Mouse (Mus musculus) spleen, adult 12 weeks (tissue): ENCODE results near the gene Gjb4.
A peak's percentile ranks its signal among the peaks of the same experiment; 100 is the strongest.

ENCODE experiments used
- DNase-seq: peaks from one replicate; pipeline ENCODE4 v3.0.0; 2022; ENCODE audit warnings: low spot score

Gene Gjb4

DNA sequence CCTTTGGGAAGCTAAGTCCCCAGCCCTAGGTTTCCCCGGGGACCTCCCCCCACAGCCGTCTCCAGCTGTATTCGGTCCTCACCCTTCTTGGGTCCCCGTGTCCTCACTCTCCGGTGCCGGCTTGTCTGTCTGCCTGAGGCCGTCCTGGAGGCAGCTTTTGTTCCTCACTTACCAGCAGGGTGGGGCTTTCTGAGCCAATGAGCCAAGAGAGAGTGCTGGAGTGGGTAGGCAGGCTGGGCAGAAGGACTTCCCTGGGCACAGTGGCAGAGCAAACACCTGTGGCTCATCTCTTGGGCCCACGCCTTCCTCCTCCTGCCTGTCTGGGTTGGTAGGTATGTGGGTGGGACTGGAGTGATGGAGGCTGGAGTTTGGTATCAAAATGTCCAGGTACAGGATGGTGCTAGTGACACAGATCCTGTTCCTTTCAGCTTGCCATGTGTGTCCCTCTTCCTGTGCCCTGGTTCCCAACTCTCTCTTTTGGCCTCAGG, at the start of gene Gjb4:
TSS of gene Gjb4 (minus strand) at position 131 of the 488 bp plus-strand sequence.
- no peak for DNase-seq

- DNase-seq: no peak
Measured at GRCm38 (mm10) chr4:127402614-127403013, 48.7 kb upstream of the Gjb4 start.

- no peak for DNase-seq
Measured at GRCm38 (mm10) chr4:127402166-127402565, 48.3 kb upstream of the Gjb4 start.

- no peak for DNase-seq
Measured at GRCm38 (mm10) chr4:127400165-127401145, 46.6 kb upstream of the Gjb4 start.

DNA sequence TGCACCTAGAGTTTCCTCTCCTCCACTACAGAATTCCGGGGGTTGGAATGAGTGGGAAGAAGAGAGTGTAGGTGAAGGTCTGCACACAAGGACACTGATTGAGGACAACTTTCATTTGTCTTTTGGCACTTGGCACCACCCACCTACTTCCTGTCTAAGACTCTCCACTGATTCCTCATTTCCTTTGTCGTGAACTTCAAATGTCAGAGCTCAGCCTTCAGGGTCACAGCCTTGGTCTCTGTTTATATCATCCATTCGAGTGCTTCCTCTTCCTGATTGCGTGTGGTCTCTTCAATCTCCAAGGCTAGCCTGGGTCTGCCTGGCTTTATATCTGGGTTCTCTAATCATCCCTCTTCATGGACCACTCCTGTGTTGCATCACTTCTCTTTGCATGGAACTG, 41.7 kb upstream of the Gjb4 start:
- DNase-seq: no peak

GRCm38 (mm10) chr4:127389645-127390044, 35.8 kb upstream of the Gjb4 start:
- DNase-seq: no peak

DNA sequence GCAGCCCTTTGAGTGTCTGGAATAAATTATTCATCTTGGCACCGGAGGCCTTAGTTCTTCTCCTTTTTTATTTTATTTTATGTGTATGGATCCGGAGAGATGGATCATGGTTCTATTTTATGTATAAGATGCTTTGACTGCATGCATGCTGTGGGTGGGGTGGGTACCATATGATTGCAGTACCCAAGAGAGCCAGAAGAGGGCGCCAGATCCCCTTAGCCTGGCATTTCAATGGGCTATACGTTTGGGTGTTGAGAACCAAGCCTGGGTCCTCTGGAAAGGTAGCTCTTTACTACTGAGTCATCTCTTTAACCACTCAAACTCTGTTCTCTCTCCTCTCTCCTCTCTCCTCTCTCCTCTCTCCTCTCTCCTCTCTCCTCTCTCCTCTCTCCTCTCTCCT, 23.5 kb upstream of the Gjb4 start:
- no peak for DNase-seq

DNA sequence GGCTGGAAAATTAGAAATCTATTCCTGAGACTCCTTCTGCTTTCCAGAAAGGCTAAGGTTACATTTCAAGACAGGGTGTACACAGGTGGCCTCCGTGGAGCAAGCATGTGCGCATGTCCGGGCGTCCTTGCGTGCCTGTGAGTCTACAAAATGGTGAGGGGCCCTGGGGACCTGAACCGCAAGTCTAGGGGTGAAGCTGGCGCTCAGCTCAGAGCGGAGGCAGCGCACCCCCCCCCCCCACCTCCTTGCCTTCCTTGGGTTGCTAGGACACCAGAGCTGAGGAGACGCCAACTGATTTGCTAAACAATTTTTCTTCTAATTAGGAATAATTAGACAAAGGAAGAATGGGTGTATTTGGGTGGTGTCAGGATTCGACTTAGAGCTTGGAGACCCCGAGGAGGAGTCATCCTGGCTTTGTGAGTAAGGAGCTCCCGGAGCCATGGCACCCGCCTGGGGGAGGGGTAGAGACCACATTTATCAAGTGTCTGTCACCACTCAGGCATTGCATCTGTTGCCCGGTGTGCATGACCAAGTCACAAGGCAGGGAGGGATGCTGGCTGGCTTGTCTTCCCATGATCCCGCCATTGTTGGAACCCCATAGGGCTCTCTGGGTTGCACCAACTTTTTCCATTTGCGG, 21.8 kb upstream of the Gjb4 start:
- no peak for DNase-seq

DNA sequence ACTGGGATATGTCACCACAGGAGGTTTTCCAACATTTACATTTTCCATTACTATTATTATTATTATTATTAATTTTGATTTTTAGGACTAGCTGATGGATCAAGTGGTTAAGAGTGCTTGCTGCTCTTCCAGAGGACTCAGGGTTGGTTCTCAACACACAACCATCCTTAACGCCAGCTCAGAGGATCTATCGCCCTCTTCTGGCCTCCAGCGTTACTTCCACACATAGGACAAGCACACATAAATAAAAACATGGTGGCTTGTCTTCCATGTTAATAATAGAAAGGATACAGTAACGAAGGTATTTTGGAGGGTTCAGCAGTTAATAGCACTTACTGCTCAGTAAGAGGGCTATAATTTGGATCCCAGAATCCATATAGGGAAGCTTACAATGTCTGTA, 20.8 kb upstream of the Gjb4 start:
- no peak for DNase-seq

GRCm38 (mm10) chr4:127373491-127373890, 19.6 kb upstream of the Gjb4 start:
- no peak for DNase-seq

- no peak for DNase-seq
Measured at GRCm38 (mm10) chr4:127371546-127371945, 17.7 kb upstream of the Gjb4 start.

GRCm38 (mm10) chr4:127370447-127370846, 16.6 kb upstream of the Gjb4 start:
- DNase-seq: no peak

- DNase-seq: peak; percentile 6
Measured at GRCm38 (mm10) chr4:127368379-127368973, 14.6 kb upstream of the Gjb4 start.

GRCm38 (mm10) chr4:127365834-127366233, 12.0 kb upstream of the Gjb4 start:
- no peak for DNase-seq

- no peak for DNase-seq
Measured at GRCm38 (mm10) chr4:127365433-127365832, 11.6 kb upstream of the Gjb4 start.

GRCm38 (mm10) chr4:127364431-127364830, 10.6 kb upstream of the Gjb4 start:
- no peak for DNase-seq

DNA sequence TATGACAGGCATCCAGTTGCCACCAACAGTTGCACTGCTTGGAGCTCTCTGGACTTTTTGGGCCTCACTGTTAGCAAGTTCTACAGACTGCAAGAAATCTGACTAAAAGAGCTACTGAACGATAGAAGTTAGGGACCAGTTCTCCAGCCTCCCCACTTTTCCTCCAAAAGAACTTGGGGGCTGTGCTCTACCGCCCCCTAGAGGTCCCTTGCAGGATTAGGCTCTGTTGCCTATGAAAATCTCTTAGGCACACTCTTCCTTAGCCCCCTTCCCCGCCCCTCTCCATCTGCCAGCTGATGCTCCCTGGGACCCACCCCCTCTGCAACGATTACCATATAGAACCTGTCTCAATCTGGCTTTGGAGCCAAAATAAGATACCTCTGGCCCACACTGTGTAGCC, 9.4 kb upstream of the Gjb4 start:
- DNase-seq: no peak

- DNase-seq: no peak
Measured at GRCm38 (mm10) chr4:127362520-127362919, 8.6 kb upstream of the Gjb4 start.

GRCm38 (mm10) chr4:127358018-127358417, 4.1 kb upstream of the Gjb4 start, which contains the start of gene Gjb5:
Gjb5 (minus strand) TSS chr4:127358181.
- DNase-seq: no peak

- DNase-seq: no peak
Measured at GRCm38 (mm10) chr4:127354506-127355485, 915 bp upstream of the Gjb4 start.

DNA sequence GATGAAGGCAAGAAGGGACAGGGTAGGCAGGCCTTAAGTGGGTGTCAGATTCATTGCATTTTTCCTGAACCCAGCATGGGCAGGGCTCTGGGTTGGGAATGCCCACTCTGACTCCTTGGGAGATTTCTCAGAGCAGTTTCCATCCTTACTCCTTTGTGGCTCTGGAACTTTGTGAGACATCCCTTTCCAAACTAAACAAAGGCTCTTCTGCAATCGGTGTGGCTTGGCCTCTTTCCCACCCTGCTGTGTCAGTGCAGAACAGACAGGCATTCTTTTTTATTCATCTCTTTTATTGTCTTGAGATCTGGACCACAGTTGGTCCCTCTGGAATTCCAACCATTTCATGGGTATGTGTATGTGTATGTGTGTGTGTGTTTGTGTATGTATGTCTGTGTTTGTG, 1.3 kb downstream of the Gjb4 start:
- no peak for DNase-seq
